Mouse (Mus musculus) liver, embryonic 14.5 days (tissue): Measurements from ENCODE around the gene Aldh3b3. TPM values are rescaled to one million over a fixed set of nuclear protein-coding genes. Genes with fewer than 3 reads are reported as not detected.
A peak's percentile ranks its signal among the peaks of the same experiment; 100 is the strongest.
"Not testable (repeated sequence)": the region's sequence is repeated elsewhere in the genome, so short reads cannot be mapped to it uniquely, and the experiment has no call there.

ENCODE experiments used
- ATAC-seq: fragments of 200-750 bp; cut with Nextera tagmentation; 2 replicates; pipeline ENCODE4 v1.8.0; 2017; ENCODE audit warnings: moderate number of reproducible peaks, mild to moderate bottlenecking, moderate library complexity; ENCODE audit not compliant: insufficient read depth
- DNase-seq, 3 experiments: peaks; one replicate each; pipeline ENCODE4 v3.0.0-alpha.2; 2012 to 2013; ENCODE audit warnings: low read depth in 3 of 3, low spot score in 3 of 3
- H3K27ac ChIP-seq: fragments of 300-500 bp; sonication (generic); 2 replicates; pipeline ENCODE4 v1.5.1; 2014; ENCODE audit warnings: moderate library complexity, mild to moderate bottlenecking, control low read depth, inconsistent platforms
- H3K27me3 ChIP-seq: fragments of 300-500 bp; sonication (generic); 2 replicates; pipeline ENCODE4 v1.6.1; 2014; ENCODE audit warnings: mild to moderate bottlenecking, low read length, moderate library complexity; ENCODE audit not compliant: control insufficient read depth, insufficient read depth
- H3K36me3 ChIP-seq: fragments of 300-500 bp; sonication (generic); replicated peaks from 2 replicates; pipeline ENCODE4 v1.6.1; 2014; ENCODE audit warnings: low read depth; ENCODE audit not compliant: control insufficient read depth, insufficient read depth
- H3K4me1 ChIP-seq, 2 experiments: fragments of 200-500 bp in 1 of 2; fragments of 300-500 bp in 1 of 2; sonication (generic) in 1 of 2; replicated peaks; 2 replicates each; pipeline ENCODE4 v1.6.1; 2012 to 2014; ENCODE audit warnings: antibody characterized with exemption in 1 of 2, inconsistent platforms in 1 of 2, low read length in 1 of 2; ENCODE audit not compliant: control insufficient read depth in 2 of 2, insufficient read depth in 2 of 2
- H3K4me2 ChIP-seq: fragments of 300-500 bp; sonication (generic); 2 replicates; pipeline ENCODE4 v1.6.1; 2014; ENCODE audit warnings: low read depth, mild to moderate bottlenecking, control low read depth, moderate library complexity
- H3K4me3 ChIP-seq, 2 experiments: fragments of 200-500 bp in 1 of 2; fragments of 300-500 bp in 1 of 2; sonication (generic) in 1 of 2; 2 replicates each; pipeline ENCODE4 v1.5.1; 2012 to 2014; ENCODE audit warnings: low read depth in 2 of 2, low read length in 2 of 2, mild to moderate bottlenecking in 2 of 2, control low read depth in 1 of 2, inconsistent platforms in 1 of 2, moderate library complexity in 1 of 2; ENCODE audit not compliant: insufficient read depth in 1 of 2
- H3K9ac ChIP-seq: fragments of 300-500 bp; sonication (generic); replicated peaks from 2 replicates; pipeline ENCODE4 v1.6.1; 2014; ENCODE audit warnings: mild to moderate bottlenecking, control low read depth, moderate library complexity
- H3K9me3 ChIP-seq: fragments of 300-500 bp; sonication (generic); 2 replicates; pipeline ENCODE4 v1.6.1; 2016; ENCODE audit warnings: low read length, mixed read lengths; ENCODE audit not compliant: control insufficient read depth
- CTCF ChIP-seq: IDR thresholded peaks from 2 replicates; pipeline ENCODE4 v1.5.1; 2016; ENCODE audit warnings: antibody characterized with exemption, low read depth, control low read depth
- EP300 ChIP-seq: IDR thresholded peaks from 2 replicates; pipeline ENCODE4 v1.6.1; 2016; ENCODE audit warnings: antibody characterized with exemption, low read depth
- WGBS: fragments of 180-500 bp; shearing (Covaris S2); extraction: QIAGEN DNeasy Blood & Tissue Kit; methylation state at CpG from one replicate; pipeline ENCODE4 v1.1.7; 2014; ENCODE audit not compliant: insufficient replicate concordance; 5-methylcytosine and 5-hydroxymethylcytosine counted together
- polyA plus RNA-seq, 2 experiments: library from polyadenylated mRNA; depleted of rRNA in 1 of 2; stranded (reverse) in 1 of 2; unstranded in 1 of 2; fragments of >200 nt; fragmentation: Nextera tagmentation in 1 of 2; extraction: Ambion mirVana in 1 of 2; gene quantifications; 2 replicates each; pipeline versions ENCODE4 v1.2.1 to v1.2.3; 2012 to 2014

The Aldh3b3 gene
- polyA plus RNA-seq, 2 experiments = 0.04 TPM; not detected in 1

DNA sequence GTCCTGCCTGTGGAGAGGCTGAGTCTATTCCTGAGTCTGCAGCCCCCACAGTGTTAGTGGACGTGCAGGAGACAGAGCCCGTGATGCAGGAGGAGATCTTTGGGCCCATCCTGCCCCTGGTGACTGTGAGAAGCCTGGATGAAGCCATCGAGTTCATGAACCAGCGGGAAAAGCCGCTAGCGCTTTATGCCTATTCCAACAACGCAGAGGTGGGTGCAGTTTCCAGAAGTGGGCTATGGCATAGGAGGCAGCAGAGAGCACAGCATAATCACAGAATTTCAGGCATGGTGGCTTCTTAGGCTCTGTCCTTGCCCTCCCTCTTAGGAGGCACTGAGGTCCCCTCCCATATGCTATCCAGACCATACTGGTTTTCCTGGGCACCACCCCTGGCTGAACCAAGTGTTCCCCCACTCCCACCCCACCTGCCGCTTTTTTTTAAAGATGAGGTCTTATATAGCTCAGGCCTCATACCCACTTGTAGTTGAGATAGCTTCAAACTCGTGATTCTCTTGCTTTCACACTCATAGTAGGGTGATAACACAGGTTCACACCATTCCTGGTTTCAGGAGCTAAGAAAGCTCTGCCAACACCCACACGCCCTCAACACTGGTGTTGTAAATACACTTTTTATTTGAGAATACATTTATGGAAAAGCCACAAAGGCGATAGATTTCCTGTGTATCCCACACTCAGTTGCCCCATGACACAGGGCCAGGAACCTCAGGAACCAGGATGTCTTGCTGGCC lies 8.1 kb downstream of the Aldh3b3 start:
- Histone ChIP-seq H3K36me3 (no peaks in the 10 kb centered on the region), H3K4me1 (peaks cover 0 to under 1% of the 10 kb centered on the region in 2 experiments; a peak in 1 of 4 replicates), H3K4me3 (no peak overlapping the region), H3K27me3 (no peaks in the 10 kb centered on the region), H3K4me2 (no peak overlapping the region), H3K9me3 (no peaks in the 10 kb centered on the region), H3K9ac (no peak overlapping the region), H3K27ac (no peak overlapping the region)
- no peak for ATAC-seq
- DNase-seq = no peak
- TF ChIP-seq CTCF = peak; percentile 30; the same call in 1 of the 2 replicates
- no peak for TF ChIP-seq EP300
- WGBS = 62% methylated on average over 11 of the region's 11 CpGs

DNA sequence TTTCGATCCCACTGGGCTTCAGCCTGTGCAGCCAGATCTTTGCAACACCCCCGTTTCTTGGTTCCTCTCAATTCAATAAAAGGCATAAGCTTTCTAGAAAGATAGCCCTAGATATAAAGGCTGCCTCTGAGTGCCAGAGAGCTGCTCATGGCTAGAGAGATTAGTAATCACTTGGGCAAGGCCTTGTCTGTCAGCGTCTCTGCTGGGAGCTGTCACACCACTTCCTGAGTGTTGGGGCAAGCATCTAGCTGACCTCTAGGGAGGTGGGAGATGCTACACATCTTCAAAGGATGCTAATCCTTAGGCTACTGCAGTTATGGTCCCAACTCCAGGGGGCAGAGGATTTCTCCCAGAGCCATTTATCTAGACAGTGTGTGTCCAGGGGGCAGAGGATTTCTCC lies 8.8 kb downstream of the Aldh3b3 start:
- 26% methylated on average over 3 of the region's 3 CpGs for WGBS
- Histone ChIP-seq H3K4me2 (no peak overlapping the region), H3K9ac (no peak overlapping the region), H3K36me3 (no peaks in the 10 kb centered on the region), H3K4me3 (no peak overlapping the region), H3K27me3 (no peaks in the 10 kb centered on the region), H3K27ac (no peak overlapping the region), H3K4me1 (peaks cover 5% of the 10 kb centered on the region in 2 experiments; a peak in 3 of 4 replicates), H3K9me3 (no peaks in the 10 kb centered on the region)
- TF ChIP-seq EP300 (no peak), CTCF (no peak)
- ATAC-seq = no peak
- DNase-seq = no peak

DNA sequence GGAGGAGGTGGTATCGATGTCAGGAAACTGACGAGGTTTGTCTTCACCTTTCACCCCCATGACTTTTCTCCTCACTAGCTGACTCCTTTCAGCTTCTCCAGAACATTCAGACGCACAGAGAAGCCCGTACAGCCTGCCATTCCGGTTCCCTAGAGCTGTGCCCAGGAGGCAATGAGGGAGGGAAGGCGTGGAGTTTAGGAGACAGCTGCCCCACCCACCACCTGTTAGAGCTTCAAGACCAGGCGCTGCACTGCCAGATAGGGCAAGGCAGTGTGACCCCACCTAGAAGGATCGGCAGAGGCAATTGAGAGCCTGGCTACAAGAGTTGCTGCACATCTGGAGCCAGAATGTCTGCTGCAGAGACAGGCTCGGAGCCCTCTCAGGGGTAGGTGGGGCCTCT lies 13.8 kb downstream of the Aldh3b3 start, which contains the start of gene Aldh3b2:
TSS of gene Aldh3b2 (plus strand) at position 100 of the 400 bp plus-strand sequence.
- Histone ChIP-seq H3K4me3 (no peak within 1 kb of the TSS), H3K27me3 (no peaks in the 10 kb centered on the region), H3K27ac (no peak within 1 kb of the TSS), H3K4me2 (no peak within 1 kb of the TSS), H3K4me1 (peaks cover 5 to 12% of the 10 kb centered on the region in 2 experiments; a peak in 3 of 4 replicates), H3K9me3 (no peaks in the 10 kb centered on the region), H3K36me3 (no peaks in the 10 kb centered on the region), H3K9ac (no peak within 1 kb of the TSS)
- peak; percentile 83 for ATAC-seq
- DNase-seq = peak; percentile 48 to 60 (median 55)
- 29% methylated on average over 9 of the region's 9 CpGs for WGBS
- TF ChIP-seq EP300 (no peak), CTCF (no peak)

DNA sequence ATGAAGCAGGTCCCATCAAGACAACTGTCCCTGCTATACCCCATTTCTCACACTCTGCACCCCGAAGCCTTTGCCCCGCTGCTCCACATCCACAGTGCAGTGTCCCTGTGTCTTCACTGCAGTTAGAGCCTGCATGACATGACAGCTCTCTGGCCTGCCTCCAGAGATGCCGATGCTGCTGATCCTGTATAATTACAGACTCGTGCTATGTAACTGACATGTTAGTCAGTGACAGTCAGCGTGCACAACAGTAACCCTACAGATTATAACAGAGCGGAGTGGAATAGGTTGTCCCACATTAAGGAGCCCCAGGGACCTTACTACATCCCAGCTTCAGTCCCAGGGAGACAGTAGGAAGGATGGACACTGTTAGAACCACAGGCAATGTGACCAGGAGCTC lies 16.2 kb downstream of the Aldh3b3 start:
- not testable (repeated sequence) for H3K9ac ChIP-seq, H3K9me3 ChIP-seq, H3K4me3 ChIP-seq, H3K27me3 ChIP-seq, H3K4me2 ChIP-seq, H3K36me3 ChIP-seq, DNase-seq, ATAC-seq, H3K27ac ChIP-seq
- H3K4me1 ChIP-seq = peaks cover 5 to 12% of the 10 kb centered on the region in 2 experiments; a peak in 3 of 4 replicates
- 72% methylated on average over 6 of the region's 6 CpGs for WGBS

DNA sequence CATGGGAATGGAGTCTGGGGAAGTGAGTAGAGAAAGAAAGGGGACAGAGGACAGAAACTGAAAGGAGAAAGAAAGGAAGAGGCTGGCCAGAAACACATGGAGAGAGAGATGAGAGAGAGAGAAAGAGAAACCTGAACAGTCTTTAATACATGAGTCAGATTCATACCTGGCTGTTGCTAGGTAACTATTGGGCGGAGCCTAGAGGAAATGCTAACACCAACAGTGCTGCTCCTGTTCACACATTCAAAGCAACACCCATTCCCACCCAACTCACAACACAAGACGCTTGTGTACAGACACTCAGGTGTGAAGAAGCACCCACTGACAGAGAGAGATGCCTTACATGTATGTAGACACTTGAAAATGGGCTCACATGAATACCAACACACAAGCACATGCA lies 17.4 kb downstream of the Aldh3b3 start:
- WGBS = 55% methylated on average over 2 of the region's 2 CpGs
- Histone ChIP-seq H3K9ac (no peak overlapping the region), H3K4me3 (no peak overlapping the region)

More for the DNA sequence above, 17.4 kb downstream of the Aldh3b3 start:
- H3K27ac ChIP-seq = no peak overlapping the region
- no peaks in the 10 kb centered on the region for H3K9me3 ChIP-seq
- H3K36me3 ChIP-seq = no peaks in the 10 kb centered on the region
- DNase-seq = no peak
- no peak overlapping the region for H3K4me2 ChIP-seq
- peaks cover 5 to 12% of the 10 kb centered on the region in 2 experiments; a peak in 3 of 4 replicates for H3K4me1 ChIP-seq
- no peaks in the 10 kb centered on the region for H3K27me3 ChIP-seq
- no peak for ATAC-seq
- no peak for TF ChIP-seq CTCF
- no peak for TF ChIP-seq EP300
